Mouse (Mus musculus): ENCODE results near the gene Hist1h2bb. TPM values are rescaled to one million over a fixed set of nuclear protein-coding genes. Genes with fewer than 3 reads are reported as not detected.
"Not testable (repeated sequence)": the region's sequence is repeated elsewhere in the genome, so short reads cannot be mapped to it uniquely, and the experiment has no call there.

Hist1h2bb gene
- polyA plus RNA-seq (2015; fragmentation: Nextera tagmentation; extraction: Ambion mirVana): 3.9 and 5.6 TPM in 2 replicates

GRCm38 (mm10) chr13:23746201-23747080 lies at the start of gene Hist1h2bb:
Gene Hist1h2bb, plus strand, starts transcription at chr13:23746734.
- Histone ChIP-seq H3K27ac (peak within 1 kb of the TSS; percentile 99), H3K9ac (peak within 1 kb of the TSS; percentile 77), H3K4me3 (replicated peaks) (peak within 1 kb of the TSS; percentile 59), H3K4me1 (replicated peaks) (peaks cover 58% of the 10 kb centered on the region), H3K4me2 (peak within 1 kb of the TSS; percentile 67)
- not testable (repeated sequence) for H3K27me3 ChIP-seq; H3K36me3 ChIP-seq; H3K9me3 ChIP-seq (replicated peaks)
- peak; percentile 89 for DNase-seq
- peak; percentile 77 for ATAC-seq (ENCODE audit: low read depth)
- WGBS (ENCODE audit: insufficient replicate concordance): under 1% methylated on average over 45 of the region's 58 CpGs

GRCm38 (mm10) chr13:23697491-23698299 lies 48.8 kb upstream of the Hist1h2bb start:
- ATAC-seq (ENCODE audit: low read depth) (peak; percentile 68), DNase-seq (peak; percentile 65)
- Histone ChIP-seq H3K4me2 (peak overlapping the region; percentile 67), H3K9me3 (replicated peaks) (no peaks in the 10 kb centered on the region), H3K9ac (peak overlapping the region; percentile 81), H3K4me1 (replicated peaks) (peaks cover 56% of the 10 kb centered on the region), H3K27ac (peak overlapping the region; percentile 100), H3K27me3 (no peaks in the 10 kb centered on the region), H3K4me3 (replicated peaks) (peak overlapping the region; percentile 59), H3K36me3 (0 out of 2 replicates have a peak, but pooled peaks cover 3% of the 10 kb centered on the region)
- under 1% methylated on average over 24 of the region's 32 CpGs for WGBS (ENCODE audit: insufficient replicate concordance)

- Histone ChIP-seq H3K27ac (peak within 1 kb of the TSS; percentile 100), H3K9ac (peak within 1 kb of the TSS; percentile 81), H3K4me3 (replicated peaks) (peak within 1 kb of the TSS; percentile 59), H3K36me3 (0 out of 2 replicates have a peak, but pooled peaks cover 3% of the 10 kb centered on the region), H3K27me3 (no peaks in the 10 kb centered on the region), H3K4me1 (replicated peaks) (peaks cover 60% of the 10 kb centered on the region), H3K4me2 (peak within 1 kb of the TSS; percentile 67), H3K9me3 (replicated peaks) (no peaks in the 10 kb centered on the region)
- ATAC-seq (ENCODE audit: low read depth) (peak; percentile 92), DNase-seq (peak; percentile 97)
- 0% methylated on average over 22 of the region's 22 CpGs for WGBS (ENCODE audit: insufficient replicate concordance)
Measured at GRCm38 (mm10) chr13:23698300-23698693, 48.2 kb upstream of the Hist1h2bb start, which contains the start of gene Hist1h4c. Gene Hist1h4c, minus strand, starts transcription at chr13:23698454.

- ATAC-seq (ENCODE audit: low read depth) (no peak), DNase-seq (no peak)
- H3K4me1 ChIP-seq (replicated peaks): peaks cover 60% of the 10 kb centered on the region
- 66% methylated on average over 6 of the region's 6 CpGs for WGBS (ENCODE audit: insufficient replicate concordance)
- no peaks in the 10 kb centered on the region for H3K27me3 ChIP-seq
- no peaks in the 10 kb centered on the region for H3K9me3 ChIP-seq (replicated peaks)
- peak overlapping the region; percentile 65 for H3K9ac ChIP-seq
- peak overlapping the region; percentile 12; the same call in 1 of the 2 replicates for H3K4me3 ChIP-seq (replicated peaks)
- peak overlapping the region; percentile 100 for H3K27ac ChIP-seq
- peak overlapping the region; percentile 67 for H3K4me2 ChIP-seq
- no peaks in the 10 kb centered on the region for H3K36me3 ChIP-seq
Measured at GRCm38 (mm10) chr13:23698996-23699395, 47.5 kb upstream of the Hist1h2bb start.

- 0 out of 2 replicates have a peak overlapping the region, but pooled peaks have one; percentile 26 for H3K9ac ChIP-seq
- WGBS (ENCODE audit: insufficient replicate concordance): 51% methylated on average over 3 of the region's 3 CpGs
- H3K27me3 ChIP-seq: no peaks in the 10 kb centered on the region
- H3K27ac ChIP-seq: peak overlapping the region; percentile 53; the same call in 1 of the 2 replicates
- H3K4me1 ChIP-seq (replicated peaks): peaks cover 58% of the 10 kb centered on the region
- H3K9me3 ChIP-seq (replicated peaks): no peaks in the 10 kb centered on the region
- DNase-seq (no peak), ATAC-seq (ENCODE audit: low read depth) (no peak)
- no peak overlapping the region for H3K4me3 ChIP-seq (replicated peaks)
- no peak overlapping the region for H3K4me2 ChIP-seq
- no peaks in the 10 kb centered on the region for H3K36me3 ChIP-seq
Measured at GRCm38 (mm10) chr13:23699767-23700166, 46.8 kb upstream of the Hist1h2bb start.

- 21% methylated on average over 8 of the region's 8 CpGs for WGBS (ENCODE audit: insufficient replicate concordance)
- DNase-seq: peak; percentile 57
- peak; percentile 24 for ATAC-seq (ENCODE audit: low read depth)
- H3K36me3 ChIP-seq: no peaks in the 10 kb centered on the region
- peak overlapping the region; percentile 22; the same call in 1 of the 2 replicates for H3K27ac ChIP-seq
- no peak overlapping the region for H3K4me3 ChIP-seq (replicated peaks)
- H3K9ac ChIP-seq: peak overlapping the region; percentile 55
- no peaks in the 10 kb centered on the region for H3K27me3 ChIP-seq
- no peak overlapping the region for H3K4me2 ChIP-seq
- H3K4me1 ChIP-seq (replicated peaks): peaks cover 46% of the 10 kb centered on the region
- no peaks in the 10 kb centered on the region for H3K9me3 ChIP-seq (replicated peaks)
Measured at GRCm38 (mm10) chr13:23700786-23701520, 45.6 kb upstream of the Hist1h2bb start.

- H3K27ac ChIP-seq: no peak overlapping the region
- H3K9ac ChIP-seq: 0 out of 2 replicates have a peak overlapping the region, but pooled peaks have one; percentile 26
- H3K36me3 ChIP-seq: no peaks in the 10 kb centered on the region
- no peak overlapping the region for H3K4me3 ChIP-seq (replicated peaks)
- no peak for DNase-seq
- no peak overlapping the region for H3K4me2 ChIP-seq
- ATAC-seq (ENCODE audit: low read depth): no peak
- H3K27me3 ChIP-seq: no peaks in the 10 kb centered on the region
- WGBS (ENCODE audit: insufficient replicate concordance): 51% methylated on average over 4 of the region's 4 CpGs
- H3K4me1 ChIP-seq (replicated peaks): peaks cover 38% of the 10 kb centered on the region
- no peaks in the 10 kb centered on the region for H3K9me3 ChIP-seq (replicated peaks)
Measured at GRCm38 (mm10) chr13:23702220-23702619, 44.3 kb upstream of the Hist1h2bb start.

- 54% methylated on average over 2 of the region's 2 CpGs for WGBS (ENCODE audit: insufficient replicate concordance)
- H3K9me3 ChIP-seq (replicated peaks); ATAC-seq (ENCODE audit: low read depth); H3K27me3 ChIP-seq; H3K27ac ChIP-seq; H3K4me2 ChIP-seq; DNase-seq; H3K4me3 ChIP-seq (replicated peaks); H3K36me3 ChIP-seq: not testable (repeated sequence)
- peaks cover 35% of the 10 kb centered on the region for H3K4me1 ChIP-seq (replicated peaks)
- 0 out of 2 replicates have a peak overlapping the region, but pooled peaks have one; percentile 26 for H3K9ac ChIP-seq
Measured at GRCm38 (mm10) chr13:23702801-23703200, 43.7 kb upstream of the Hist1h2bb start.

GRCm38 (mm10) chr13:23705751-23706356 lies 40.7 kb upstream of the Hist1h2bb start:
- WGBS (ENCODE audit: insufficient replicate concordance): 62% methylated on average over 7 of the region's 7 CpGs
- Histone ChIP-seq H3K9ac (no peak overlapping the region), H3K27me3 (peaks cover 16% of the 10 kb centered on the region), H3K36me3 (no peaks in the 10 kb centered on the region), H3K4me2 (no peak overlapping the region), H3K27ac (no peak overlapping the region), H3K4me1 (replicated peaks) (peaks cover 35% of the 10 kb centered on the region), H3K9me3 (replicated peaks) (no peaks in the 10 kb centered on the region), H3K4me3 (replicated peaks) (no peak overlapping the region)
- ATAC-seq (ENCODE audit: low read depth) (no peak), DNase-seq (no peak)

- Histone ChIP-seq H3K4me1 (replicated peaks) (peaks cover 33% of the 10 kb centered on the region), H3K9me3 (replicated peaks) (no peaks in the 10 kb centered on the region), H3K27me3 (peaks cover 25% of the 10 kb centered on the region), H3K4me3 (replicated peaks) (no peak overlapping the region), H3K27ac (no peak overlapping the region), H3K4me2 (no peak overlapping the region), H3K9ac (no peak overlapping the region), H3K36me3 (no peaks in the 10 kb centered on the region)
- no peak for DNase-seq
- whole genome bisulfite sequencing (ENCODE audit: insufficient replicate concordance): 81% methylated on average over 12 of the region's 12 CpGs
- no peak for ATAC-seq (ENCODE audit: low read depth)
Measured at GRCm38 (mm10) chr13:23706771-23707170, 39.8 kb upstream of the Hist1h2bb start.
